Mouse (Mus musculus): ENCODE measurements at regions not wholly inside any gene's neighbourhood (a gene's known extent, or its start where the extent isn't known, plus 50 kb on each side); places are given as distances from the start of the nearest gene placed in this dataset.

GRCm38 (mm10) chrX:99350233-99350632 is 120.8 kb downstream of the Pja1 start:
- no peak for DNase-seq (ENCODE audit: low spot score in 2 of 2)

GRCm38 (mm10) chrX:99340223-99340622 is 130.8 kb downstream of the Pja1 start:
- no peak for DNase-seq (ENCODE audit: low spot score in 2 of 2)

- no peak for DNase-seq (ENCODE audit: low spot score in 2 of 2)
These were observed 131.8 kb downstream of the Pja1 start for GRCm38 (mm10) chrX:99339081-99339876.

- no peak for DNase-seq (ENCODE audit: low spot score in 2 of 2)
These were observed 134.2 kb downstream of the Pja1 start for GRCm38 (mm10) chrX:99336616-99337553.

- DNase-seq (ENCODE audit: low spot score in 2 of 2), result no peak
These were observed 135.0 kb downstream of the Pja1 start for GRCm38 (mm10) chrX:99335886-99336589.

- no peak for DNase-seq (ENCODE audit: low spot score in 2 of 2)
These were observed 138.7 kb downstream of the Pja1 start for GRCm38 (mm10) chrX:99332457-99332770.

GRCm38 (mm10) chrX:99331764-99332456 is 139.2 kb downstream of the Pja1 start:
- DNase-seq (ENCODE audit: low spot score in 2 of 2), result no peak

- no peak for DNase-seq (ENCODE audit: low spot score in 2 of 2)
These were observed 140.7 kb downstream of the Pja1 start for GRCm38 (mm10) chrX:99330386-99330785.

GRCm38 (mm10) chrX:99328576-99328975 is 142.5 kb downstream of the Pja1 start:
- no peak for DNase-seq (ENCODE audit: low spot score in 2 of 2)

GRCm38 (mm10) chrX:99326167-99326566 is 144.9 kb downstream of the Pja1 start:
- no peak for DNase-seq (ENCODE audit: low spot score in 2 of 2)

- peak; percentile 17 to 33 for DNase-seq (ENCODE audit: low spot score in 2 of 2)
These were observed 145.6 kb downstream of the Pja1 start for GRCm38 (mm10) chrX:99325460-99325859.

- DNase-seq (ENCODE audit: low spot score in 2 of 2), result no peak
These were observed 146.4 kb downstream of the Pja1 start for GRCm38 (mm10) chrX:99324546-99325170.

- DNase-seq (ENCODE audit: low spot score in 2 of 2), result no peak
These were observed 151.3 kb downstream of the Pja1 start for GRCm38 (mm10) chrX:99319791-99320190.

- no peak for DNase-seq (ENCODE audit: low spot score in 2 of 2)
These were observed 151.9 kb downstream of the Pja1 start for GRCm38 (mm10) chrX:99319163-99319562.

GRCm38 (mm10) chrX:99318141-99318540 is 152.9 kb downstream of the Pja1 start:
- DNase-seq (ENCODE audit: low spot score in 2 of 2), result no peak

- no peak for DNase-seq (ENCODE audit: low spot score in 2 of 2)
These were observed 153.3 kb downstream of the Pja1 start for GRCm38 (mm10) chrX:99317736-99318135.

- no peak for DNase-seq (ENCODE audit: low spot score in 2 of 2)
These were observed 154.5 kb downstream of the Pja1 start for GRCm38 (mm10) chrX:99316410-99317056.

GRCm38 (mm10) chrX:99299110-99299509 is 163.2 kb downstream of the Efnb1 start:
- no peak for DNase-seq (ENCODE audit: low spot score in 2 of 2)

GRCm38 (mm10) chrX:99294726-99295125 is 158.8 kb downstream of the Efnb1 start:
- DNase-seq (ENCODE audit: low spot score in 2 of 2), result no peak

GRCm38 (mm10) chrX:99293967-99294366 is 158.0 kb downstream of the Efnb1 start:
- no peak for DNase-seq (ENCODE audit: low spot score in 2 of 2)

Measured in layer of hippocampus, postnatal 10 days (tissue).